Mouse (Mus musculus) embryonic fibroblast, embryonic 13.5 days (primary cell): ENCODE measurements around the gene Glrx.

ENCODE experiments used
- CTCF ChIP-seq: IDR thresholded peaks from 2 replicates; pipeline ENCODE4 v1.5.1; 2011; ENCODE audit warnings: mild to moderate bottlenecking, control low read depth, low read length, moderate library complexity, borderline replicate concordance; ENCODE audit not compliant: insufficient read depth
- POLR2A ChIP-seq: IDR thresholded peaks from 2 replicates; pipeline ENCODE4 v1.6.1; 2011; ENCODE audit warnings: low read depth, mild to moderate bottlenecking, control low read depth, low read length, moderate library complexity

GRCm38 (mm10) chr13:75799421-75799820 lies 40.2 kb upstream of the Glrx start:
- no peak for TF ChIP-seq CTCF
- no peak for TF ChIP-seq POLR2A
